Mouse (Mus musculus) adrenal gland, adult 18-20 months (tissue): ENCODE measurements around the gene Fam76b. TPM values are rescaled to one million over a fixed set of nuclear protein-coding genes. Genes with fewer than 3 reads are reported as not detected.
"Not testable (repeated sequence)": the region's sequence is repeated elsewhere in the genome, so short reads cannot be mapped to it uniquely, and the experiment has no call there.

Experiments
- DNase-seq, 2 experiments: peaks; one replicate each; pipeline ENCODE4 v3.0.0; 2021 to 2022; ENCODE audit warnings: low spot score in 2 of 2
- long read RNA-seq, 2 experiments: library from polyadenylated mRNA; stranded (forward); transcript quantifications; one replicate each; pipeline ENCODE4 v2.0.0; 2021
- total RNA-seq, 2 experiments: library from RNA; stranded (reverse); gene quantifications; 1 replicate in 1 of 2; 2 replicates in 1 of 2; pipeline ENCODE4 v1.2.3; 2021

Fam76b gene
- 10 to 100 TPM; 14.9 to 16.8 TPM for total RNA-seq
- long read RNA-seq, experiment 1, partial matches to known transcripts: 0 of 4 reads
- long read RNA-seq, experiment 1, other reads (novel, unspliced or antisense): 0 of 4 reads
- long read RNA-seq, experiment 2, transcript Fam76b-201 (10 exons, 3,702 nt): major isoform, 5 of 11 reads
- long read RNA-seq, experiment 2, partial matches to known transcripts: 1 of 11 reads
- long read RNA-seq, experiment 2, other reads (novel, unspliced or antisense): 2 of 11 reads

DNA sequence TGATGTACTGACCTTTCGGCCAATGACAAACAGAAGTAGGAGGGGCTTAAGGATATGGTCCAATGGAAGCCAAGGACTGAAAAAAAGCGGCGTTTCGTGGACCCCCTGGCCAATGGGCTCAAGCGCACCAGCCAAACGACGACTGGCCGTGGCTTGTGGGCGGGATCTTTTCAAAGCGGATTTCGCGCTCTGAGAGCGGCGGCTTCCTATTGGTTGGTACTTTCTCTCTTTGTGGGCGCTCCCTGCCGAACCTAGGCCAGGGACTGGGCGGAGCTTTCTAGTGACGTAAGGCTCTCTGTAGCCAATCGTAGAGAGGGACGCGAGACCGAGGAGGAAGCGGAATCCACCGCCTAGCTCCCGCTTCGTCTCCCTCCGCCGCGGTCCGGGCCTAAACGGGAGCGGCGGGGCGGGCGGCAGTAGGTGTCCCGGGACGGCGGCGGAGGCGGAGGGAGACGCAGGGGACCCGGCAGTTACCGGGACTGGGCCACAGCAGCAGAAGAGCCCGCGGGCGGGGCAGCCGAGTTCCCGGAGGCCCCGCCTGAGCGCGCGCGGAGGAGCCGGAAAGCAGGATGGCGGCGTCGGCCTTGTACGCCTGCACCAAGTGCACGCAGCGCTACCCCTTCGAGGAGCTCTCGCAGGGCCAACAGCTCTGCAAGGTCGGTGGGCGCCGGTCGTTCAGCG, at the start of gene Fam76b:
TSS of gene Fam76b (plus strand) at position 311 of the 681 bp plus-strand sequence.
- DNase-seq: peak; percentile 95 to 97

- no peak for DNase-seq
These were observed 45.5 kb upstream of the Fam76b start for GRCm38 (mm10) chr9:13781985-13782384.

DNA sequence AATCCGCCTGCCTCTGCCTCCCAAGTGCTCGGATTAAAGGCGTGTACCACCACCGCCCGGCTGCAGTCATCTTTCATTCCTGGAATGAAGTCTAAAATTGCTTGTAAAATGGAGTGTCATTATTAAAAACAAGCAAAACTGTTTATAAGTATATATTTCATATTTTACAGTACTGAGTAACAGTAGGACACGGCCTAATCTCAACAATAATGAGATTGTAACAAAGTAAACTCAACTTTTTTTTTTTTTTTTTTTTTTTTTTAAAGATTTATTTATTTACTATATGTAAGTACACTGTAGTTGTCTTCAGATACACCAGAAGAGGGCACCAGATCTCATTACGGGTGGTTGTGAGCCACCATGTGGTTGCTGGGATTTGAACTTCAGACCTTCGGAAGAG, 36.7 kb upstream of the Fam76b start:
- not testable (repeated sequence) for DNase-seq

DNA sequence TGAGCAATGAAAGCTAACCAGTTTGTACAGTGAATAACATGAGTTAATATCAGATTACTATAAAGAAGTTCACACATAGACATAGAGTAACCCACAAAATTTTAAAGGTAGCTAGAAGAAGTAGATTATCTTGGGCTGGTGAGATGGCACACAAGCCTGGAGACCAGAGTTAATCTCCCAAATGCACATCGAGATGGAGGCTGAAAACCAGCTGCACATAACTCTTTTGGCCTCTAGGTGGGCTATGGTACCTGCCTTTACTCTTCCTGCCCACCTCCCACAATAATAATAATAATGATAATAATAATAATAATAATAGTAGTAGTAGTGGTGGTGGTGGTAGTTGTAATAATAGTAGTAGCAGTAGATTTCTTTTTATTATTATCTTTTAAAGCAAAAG, 33.2 kb upstream of the Fam76b start:
- no peak for DNase-seq

DNA sequence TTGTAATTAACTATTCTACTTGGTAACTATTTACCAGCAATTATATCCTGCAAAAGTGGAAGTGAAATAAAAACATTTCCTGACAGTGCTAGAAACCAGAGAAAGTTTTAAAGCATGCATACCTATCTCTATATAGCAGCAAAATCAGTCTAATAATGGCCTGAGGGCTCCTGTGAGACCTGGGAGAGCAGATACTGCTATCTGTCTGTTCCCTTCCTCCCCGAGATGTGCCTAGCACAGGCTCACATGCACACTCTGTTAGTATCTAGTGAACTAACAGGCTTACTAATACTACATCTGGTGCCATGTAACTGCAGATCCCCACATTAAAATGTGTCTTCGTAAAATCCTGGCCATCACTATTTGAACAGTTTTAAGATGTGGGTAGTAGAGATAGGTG, 32.8 kb upstream of the Fam76b start:
- DNase-seq: no peak

DNA sequence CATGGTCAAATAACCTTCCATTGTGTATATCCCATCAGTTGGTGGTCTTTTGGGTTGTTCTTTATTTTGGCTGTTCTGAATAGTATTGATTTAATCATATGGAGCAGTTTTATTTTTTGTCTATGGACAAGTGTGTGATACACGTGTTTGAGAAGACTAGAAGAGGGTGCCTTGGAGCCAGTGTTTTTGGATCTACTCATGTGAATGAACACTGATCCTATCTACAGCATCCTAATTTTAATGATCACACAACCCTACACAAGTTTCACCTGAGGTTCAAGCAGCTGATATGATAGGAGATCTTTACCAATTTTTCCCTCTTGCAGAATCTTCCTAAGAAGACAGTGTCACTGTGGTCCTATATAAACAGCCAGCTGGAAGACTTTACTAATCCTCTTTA, 23.0 kb upstream of the Fam76b start:
- no peak for DNase-seq

GRCm38 (mm10) chr9:13806854-13807253, 20.7 kb upstream of the Fam76b start:
- DNase-seq: no peak

DNA sequence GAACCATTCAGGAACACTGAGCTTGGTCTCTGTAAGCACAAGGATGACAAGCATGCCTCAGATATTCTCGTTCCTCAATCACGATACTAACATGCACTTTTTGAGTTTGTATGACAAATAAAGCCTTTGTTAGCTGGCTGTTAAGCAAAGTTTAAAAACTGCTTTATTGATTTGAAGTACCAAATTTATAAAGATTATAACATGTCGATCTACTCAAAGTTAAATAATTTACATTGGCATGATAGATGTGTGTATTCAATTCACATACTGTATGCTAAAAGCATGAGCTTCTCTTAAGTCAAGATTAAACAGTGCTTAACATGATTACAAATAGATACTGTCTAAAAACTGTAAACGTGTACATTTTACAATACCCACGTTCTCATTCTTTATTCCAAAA, 19.9 kb upstream of the Fam76b start:
- DNase-seq: no peak

- no peak for DNase-seq
These were observed 17.6 kb upstream of the Fam76b start for GRCm38 (mm10) chr9:13809937-13810336.

DNA sequence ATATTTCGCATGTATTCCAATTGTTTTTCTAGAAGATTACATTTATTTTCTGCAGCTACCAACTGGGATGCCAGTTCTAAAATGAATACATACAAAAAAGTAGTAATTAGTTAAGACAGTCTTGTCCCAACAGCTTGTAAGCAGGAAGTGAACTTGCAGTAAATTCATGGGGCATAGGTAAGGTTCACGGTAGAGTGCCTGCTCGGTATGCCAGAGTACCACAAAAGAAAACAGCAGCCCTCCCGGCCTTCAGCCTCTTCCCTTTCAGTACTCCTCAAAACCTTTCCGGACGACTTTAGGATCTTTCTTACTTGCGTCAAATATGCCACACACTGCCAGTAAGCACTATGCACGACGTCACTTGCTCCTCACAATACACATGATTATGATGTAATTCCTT, 9.1 kb upstream of the Fam76b start:
- DNase-seq: no peak

DNA sequence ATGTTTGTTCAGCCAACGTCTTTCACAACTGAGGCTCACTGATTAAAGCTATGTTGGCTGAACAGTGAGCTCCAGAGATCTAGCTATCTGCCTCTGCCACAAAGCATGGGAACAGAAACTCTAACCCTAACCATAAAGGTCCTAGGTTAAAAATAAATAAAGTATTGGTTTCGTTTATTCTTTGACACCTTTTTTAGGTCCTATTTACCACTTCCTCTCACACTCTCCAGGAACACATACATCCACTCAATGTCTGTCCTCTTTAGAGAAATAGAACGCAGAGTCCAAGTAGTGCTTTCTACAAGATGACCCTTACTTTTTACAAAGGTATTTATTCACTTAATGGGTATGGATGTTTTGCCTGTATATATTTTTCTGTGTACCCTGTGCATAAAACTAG, 6.7 kb upstream of the Fam76b start:
- no peak for DNase-seq

DNA sequence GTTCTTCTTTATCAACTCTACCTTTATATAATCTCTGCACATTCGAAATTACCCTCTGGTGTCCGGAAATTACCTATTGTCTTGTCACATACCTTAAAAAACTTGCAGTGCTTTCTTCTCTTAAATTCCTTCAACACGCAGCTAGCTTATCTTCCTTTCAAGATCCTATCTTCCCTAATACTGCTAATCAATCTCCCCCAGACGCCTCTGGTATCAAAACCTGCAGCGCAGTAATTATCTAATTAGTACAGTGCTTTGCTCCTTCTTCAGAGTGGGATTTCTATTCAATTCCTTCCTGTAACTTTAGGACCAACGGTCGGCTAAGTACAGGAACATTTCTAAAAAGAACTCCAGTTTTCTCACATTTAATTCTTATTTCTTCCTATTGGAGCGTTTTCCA, 1.6 kb upstream of the Fam76b start:
- no peak for DNase-seq

DNA sequence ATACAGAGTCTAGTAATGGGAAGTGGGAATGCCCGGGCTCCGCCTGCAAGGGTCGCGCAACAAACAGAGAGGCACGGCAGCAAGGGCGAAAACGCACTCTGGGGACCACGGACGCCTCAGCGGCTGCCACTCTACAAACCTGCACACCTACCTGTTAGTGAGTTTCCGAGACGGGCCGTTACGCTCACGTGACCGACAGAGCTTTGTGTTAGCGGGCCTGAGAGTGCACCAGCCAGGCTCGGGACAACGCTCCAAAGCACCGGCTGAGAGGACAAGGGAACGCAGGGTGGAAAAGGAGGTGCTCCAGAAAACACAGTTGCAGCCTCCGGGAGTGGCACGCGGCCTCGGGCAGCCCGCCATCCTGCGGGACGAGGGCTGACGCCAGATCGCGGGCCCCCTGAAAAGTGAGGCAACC, 1.1 kb upstream of the Fam76b start:
- DNase-seq: no peak

DNA sequence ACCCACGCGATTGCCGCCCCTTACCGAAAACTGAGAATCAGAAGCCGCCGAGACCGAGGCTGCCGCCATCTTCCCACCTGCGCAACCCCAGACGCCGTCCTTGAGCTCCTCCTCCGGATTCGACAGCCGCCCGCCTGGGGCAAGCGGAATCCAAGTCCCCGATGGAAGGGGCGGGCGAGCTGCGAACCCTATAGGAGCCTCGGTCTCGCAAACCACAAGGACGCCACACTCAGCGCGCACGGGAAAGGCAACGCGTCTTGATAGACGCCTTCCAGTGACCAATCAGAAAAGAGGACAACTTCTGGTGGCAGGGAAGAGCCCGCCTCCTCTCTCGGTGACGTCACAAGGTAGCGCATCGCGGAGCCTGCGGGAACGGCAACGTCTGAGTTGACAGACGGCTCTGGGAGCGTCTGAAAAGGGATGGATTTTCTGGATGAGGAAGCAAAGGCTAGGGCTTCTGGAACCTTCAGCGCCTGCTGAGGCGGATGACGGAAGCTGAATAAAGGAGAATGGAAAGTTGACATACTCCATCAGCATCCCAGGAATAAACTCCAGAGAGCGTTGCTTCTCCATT, 597 bp upstream of the Fam76b start, which contains the start of gene Cep57:
TSS of gene Cep57 (minus strand) at position 276 of the 574 bp plus-strand sequence.
- DNase-seq: peak; percentile 84 to 87

GRCm38 (mm10) chr9:13828087-13828441, 548 bp downstream of the Fam76b start:
- no peak for DNase-seq

- DNase-seq: no peak
These were observed 7.7 kb downstream of the Fam76b start for GRCm38 (mm10) chr9:13835256-13835655.

GRCm38 (mm10) chr9:13836726-13837125, 9.2 kb downstream of the Fam76b start:
- no peak for DNase-seq

- no peak for DNase-seq
These were observed 20.1 kb downstream of the Fam76b start for GRCm38 (mm10) chr9:13847591-13847990.

GRCm38 (mm10) chr9:13848481-13849480, 21.3 kb downstream of the Fam76b start:
- DNase-seq: no peak

GRCm38 (mm10) chr9:13853876-13854275, 26.4 kb downstream of the Fam76b start:
- no peak for DNase-seq

- DNase-seq: no peak
These were observed 28.7 kb downstream of the Fam76b start for GRCm38 (mm10) chr9:13856247-13856646.
